38 mouse cellular contexts compared by ENCODE assay signal in the genomic region with DNA sequence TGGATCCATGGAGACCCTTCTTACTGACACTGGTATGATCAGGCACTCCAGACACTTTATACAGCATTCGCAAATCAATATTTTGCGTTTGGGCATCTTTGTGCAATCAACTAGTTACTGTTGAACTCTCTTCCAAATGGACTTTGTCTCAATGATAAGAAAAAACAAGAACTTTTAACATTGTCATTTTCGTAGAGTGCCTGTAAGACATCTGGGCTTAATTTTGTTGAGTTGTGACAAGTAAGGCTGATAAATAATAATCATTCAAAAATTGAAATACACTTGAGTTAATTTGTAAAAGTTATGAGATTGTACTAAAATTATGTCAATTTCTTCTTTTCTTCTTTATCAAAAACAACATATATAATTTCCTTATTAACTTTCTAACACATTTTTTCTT. TPM values are rescaled to one million over a fixed set of nuclear protein-coding genes. Genes with fewer than 3 reads are reported as not detected.
"Had no signal": no experiment of that assay in that cellular context is flagged by ENCODE, and none has a peak within 500 bp of the region (broad histone marks: within the 10 kb centered on the region; RNA-seq: fewer than 3 reads in every experiment).

Gene Cyp2c40 (minus strand): TSS at position 101 of the 400 bp plus-strand sequence.

RNA-seq across cellular contexts. Expression of gene Cyp2c40, which starts in this region (rescaled TPM):
- total RNA-seq: heart, postnatal 10 days; heart, postnatal 14 days; heart, postnatal 25 days; heart, postnatal 36 days; heart, postnatal 4 days; hematopoietic stem cell, adult 5-6 weeks; hindbrain, postnatal 0 days; layer of hippocampus, adult 18-20 months; layer of hippocampus, adult 2 months; layer of hippocampus, adult 8-10 months; layer of hippocampus, postnatal 10 days; layer of hippocampus, postnatal 14 days; layer of hippocampus, postnatal 25 days; layer of hippocampus, postnatal 36 days; left cerebral cortex, adult 18-20 months had no signal
- polyA plus RNA-seq: heart, embryonic 10.5 days; heart, embryonic 11.5 days; heart, embryonic 12.5 days; heart, embryonic 13.5 days; heart, embryonic 14.5 days; heart, embryonic 15.5 days; heart, embryonic 16.5 days; heart, postnatal 0 days; hindbrain, embryonic 10.5 days; hindbrain, embryonic 11.5 days; hindbrain, embryonic 12.5 days; hindbrain, embryonic 13.5 days; hindbrain, embryonic 14.5 days; hindbrain, embryonic 15.5 days; hindbrain, embryonic 16.5 days; hindbrain, postnatal 0 days; inflammation-experienced regulatory T-cells, adult 6 months; intestine, embryonic 14.5 days; intestine, embryonic 15.5 days; kidney, adult 2 months; kidney, embryonic 14.5 days; kidney, embryonic 15.5 days; kidney, embryonic 16.5 days; kidney, postnatal 0 days had no signal
